Mouse (Mus musculus) inflammation-experienced regulatory T-cells, adult 16 weeks (primary cell): Measurements from ENCODE around the gene Abhd12. TPM values are rescaled to one million over a fixed set of nuclear protein-coding genes. Genes with fewer than 3 reads are reported as not detected.

Source experiments
- polyA plus RNA-seq: library from polyadenylated mRNA; unstranded; fragments of 100-300 nt; shearing (Covaris generic); gene quantifications from one replicate; pipeline ENCODE4 v1.2.1, GENCODE M21; 2017

The Abhd12 gene
- 17.8 TPM for polyA plus RNA-seq

GRCm38 (mm10) chr2:150904272-150904935 is at the start of gene Abhd12:
Gene Abhd12, minus strand, starts transcription at chr2:150904741.

GRCm38 (mm10) chr2:150904936-150905450 is 452 bp upstream of the Abhd12 start, which contains the start of gene Gins1:
Gene Gins1, plus strand, starts transcription at chr2:150905400.

GRCm38 (mm10) chr2:150786251-150787180 is 118.0 kb downstream of the Abhd12 start, which contains the start of gene Pygb:
Gene Pygb, plus strand, starts transcription at chr2:150786735.

Other genes with a start within 250 kb of the Abhd12 start
- gene Acss1, start 236.2 kb downstream of the Abhd12 start, polyA plus RNA-seq = 29.7 TPM
- gene Vsx1, start 215.4 kb downstream of the Abhd12 start, polyA plus RNA-seq = not detected
- 72.8 TPM for gene Entpd6, start 155.7 kb downstream of the Abhd12 start, polyA plus RNA-seq
- 112 TPM for gene Pygb, start 118.0 kb downstream of the Abhd12 start, polyA plus RNA-seq
- 5.5 TPM for gene Gins1, start 659 bp upstream of the Abhd12 start, polyA plus RNA-seq
- 1.2 TPM for gene Ninl, start 134.6 kb upstream of the Abhd12 start, polyA plus RNA-seq
- 39.2 TPM for gene Nanp, start 134.7 kb upstream of the Abhd12 start, polyA plus RNA-seq
- not detected for gene Gm14151, start 187.6 kb upstream of the Abhd12 start, polyA plus RNA-seq
- not detected for gene Gm14147, start 193.5 kb upstream of the Abhd12 start, polyA plus RNA-seq